Mouse (Mus musculus) megakaryocyte, embryonic 14.5 days (primary cell): ENCODE results near the gene Ermap.

ENCODE experiments used
- FLI1 ChIP-seq: IDR thresholded peaks from 2 replicates; pipeline ENCODE4 v1.6.1; 2012; ENCODE audit warnings: low read length, inconsistent platforms, mixed read lengths
- GATA1 ChIP-seq: IDR thresholded peaks from 3 replicates; pipeline ENCODE4 v1.6.1; 2012; ENCODE audit warnings: mixed read lengths, low read length, inconsistent platforms, borderline replicate concordance

DNA sequence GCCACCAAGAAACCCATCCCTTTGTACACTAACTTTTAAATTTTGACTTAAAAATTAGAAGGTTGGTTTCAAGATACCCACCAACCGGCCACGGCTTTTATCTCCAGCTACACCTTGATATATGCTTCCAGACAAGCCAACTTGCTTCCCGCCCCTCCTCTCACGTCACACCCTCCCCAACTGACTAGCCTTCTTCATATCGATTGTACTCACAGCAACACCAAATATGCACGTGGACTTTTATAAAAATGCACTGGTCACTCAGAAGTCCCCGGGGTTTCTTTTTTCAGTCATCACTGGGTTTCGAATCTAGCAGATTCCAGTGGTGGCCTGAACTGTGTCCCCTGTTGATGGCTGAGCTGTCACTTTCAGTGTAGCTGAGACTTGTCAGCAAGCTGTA, 807 bp upstream of the Ermap start:
- TF ChIP-seq FLI1 (no peak), GATA1 (no peak)
